Mouse (Mus musculus) adrenal gland, postnatal 36 days (tissue): ENCODE measurements around the gene Zdhhc1. TPM values are rescaled to one million over a fixed set of nuclear protein-coding genes. Genes with fewer than 3 reads are reported as not detected.

Source experiments
- DNase-seq, 2 experiments: peaks; one replicate each; pipeline ENCODE4 v3.0.0; 2021; ENCODE audit warnings: mixed read lengths in 1 of 2
- total RNA-seq, 2 experiments: library from RNA; stranded (reverse); gene quantifications; 2 replicates each; pipeline ENCODE4 v1.2.3; 2021

Gene Zdhhc1
- total RNA-seq, 2 experiments from 2014 or later: 16.0 to 17.7 TPM

- DNase-seq: no peak
Measured at GRCm38 (mm10) chr8:105461085-105461803, 35.5 kb downstream of the Zdhhc1 start.

DNA sequence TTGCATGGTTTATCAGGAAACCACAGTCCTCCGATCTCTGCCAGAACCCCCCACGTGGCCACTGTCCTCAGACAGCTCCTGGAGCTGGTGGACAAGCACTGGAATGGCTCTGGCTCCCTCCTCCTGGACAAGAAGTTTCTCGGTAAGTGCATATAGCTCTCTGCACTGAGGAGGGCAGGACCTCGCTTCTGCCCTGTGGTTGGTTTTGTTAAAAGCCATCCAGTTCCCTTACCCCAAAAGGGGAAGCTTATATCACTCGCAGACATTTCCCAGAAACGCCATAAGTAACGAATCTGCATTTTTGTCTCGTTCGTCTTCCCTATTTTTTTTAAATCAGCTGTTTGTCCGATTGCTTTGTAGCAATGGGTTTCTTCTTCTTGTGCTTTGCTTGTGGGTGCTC is 41.5 kb downstream of the Zdhhc1 start:
- DNase-seq: no peak

GRCm38 (mm10) chr8:105454088-105454487 is 42.6 kb downstream of the Zdhhc1 start:
- peak in 1 of 2 experiments; percentile 20 for DNase-seq

DNA sequence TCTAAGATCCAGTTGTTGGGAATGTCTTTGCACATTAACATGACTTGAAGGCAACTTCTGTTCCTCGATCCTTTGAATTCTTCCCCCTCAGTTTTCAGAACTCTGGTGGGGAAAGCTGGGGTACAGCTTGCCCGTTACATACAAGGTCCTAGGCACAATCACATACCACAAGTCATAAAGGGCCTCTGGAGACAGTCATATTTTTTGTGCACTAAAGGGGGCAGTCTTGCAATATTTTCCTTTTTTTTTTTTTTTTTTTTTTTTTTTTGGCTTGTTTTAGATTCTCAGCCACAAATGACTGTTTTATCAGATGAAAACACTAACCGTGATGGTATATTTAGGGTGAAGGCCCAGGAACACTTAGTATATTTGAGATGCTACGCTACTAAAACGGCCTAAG is 43.4 kb downstream of the Zdhhc1 start:
- no peak for DNase-seq

DNA sequence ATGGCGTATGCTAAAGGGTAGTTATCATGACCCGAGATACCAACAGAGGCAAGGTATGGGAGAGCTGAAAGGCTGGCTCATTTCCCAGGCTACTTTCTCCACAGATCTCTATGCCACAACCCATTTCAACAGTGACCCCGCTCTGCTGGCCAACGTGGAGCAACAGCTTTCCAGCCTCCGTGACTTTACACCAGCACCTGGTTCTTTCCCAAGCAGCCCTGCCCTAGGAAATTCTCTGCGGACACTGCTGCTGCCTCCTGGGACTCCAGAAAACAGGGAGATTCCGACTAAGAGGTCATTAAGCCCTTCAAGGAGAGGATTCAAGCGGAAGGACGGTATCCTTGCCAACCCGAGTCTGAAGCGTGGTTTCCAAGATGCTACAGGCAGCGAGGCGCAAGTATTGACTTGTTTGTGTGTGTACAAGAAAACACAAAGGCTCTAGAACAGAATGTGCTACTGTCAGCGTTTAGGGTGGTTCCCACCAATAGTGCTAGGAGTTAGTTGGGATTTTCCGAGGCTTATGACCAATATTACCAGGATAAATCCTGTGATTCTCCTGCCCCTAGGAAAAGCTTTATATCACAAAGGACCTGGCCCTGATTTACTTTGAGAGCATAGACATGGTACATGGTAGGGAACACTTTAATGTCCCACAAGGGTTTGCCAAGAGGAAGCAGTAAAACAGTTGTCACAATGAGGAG is 44.6 kb downstream of the Zdhhc1 start:
- peak in 1 of 2 experiments; percentile 19 for DNase-seq

GRCm38 (mm10) chr8:105450977-105451376 is 45.7 kb downstream of the Zdhhc1 start:
- no peak for DNase-seq

DNA sequence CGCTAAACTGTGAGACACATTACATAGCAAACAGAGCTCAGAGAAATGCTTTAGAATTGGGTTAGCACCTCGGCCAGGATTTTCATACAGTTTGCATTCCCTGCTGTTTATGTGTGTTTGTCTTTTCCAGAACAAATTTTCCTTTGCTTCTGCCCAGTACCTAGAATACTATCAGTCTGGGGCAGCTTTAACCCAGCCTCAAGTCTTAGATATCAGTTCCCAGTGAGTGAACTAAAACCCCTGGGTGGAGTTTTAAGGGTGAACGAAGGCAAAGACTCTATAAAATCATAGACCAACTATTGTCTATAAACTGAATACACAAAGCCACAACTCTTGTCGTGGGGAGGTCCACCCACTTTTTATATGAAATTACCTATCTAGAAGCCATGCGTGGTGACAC is 48.1 kb downstream of the Zdhhc1 start:
- no peak for DNase-seq

DNA sequence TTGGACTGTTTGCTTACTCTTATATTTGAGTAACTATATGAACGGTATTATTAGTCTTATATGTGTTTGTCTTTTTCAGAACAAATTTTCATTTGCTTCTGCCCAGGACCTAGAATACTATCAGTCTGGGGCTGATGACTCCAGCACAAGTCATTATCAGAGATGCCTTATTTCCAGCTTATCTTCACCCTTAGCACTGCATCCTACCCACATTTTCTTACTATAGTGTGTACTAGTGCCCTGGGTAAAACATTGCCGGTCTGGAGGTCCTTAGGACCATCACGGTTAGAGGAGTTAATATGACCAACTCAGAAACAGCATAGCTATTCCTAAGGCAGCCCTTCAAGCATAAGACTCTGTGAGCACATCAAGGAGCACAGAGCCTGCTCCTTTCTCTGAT is 48.5 kb downstream of the Zdhhc1 start:
- no peak for DNase-seq

DNA sequence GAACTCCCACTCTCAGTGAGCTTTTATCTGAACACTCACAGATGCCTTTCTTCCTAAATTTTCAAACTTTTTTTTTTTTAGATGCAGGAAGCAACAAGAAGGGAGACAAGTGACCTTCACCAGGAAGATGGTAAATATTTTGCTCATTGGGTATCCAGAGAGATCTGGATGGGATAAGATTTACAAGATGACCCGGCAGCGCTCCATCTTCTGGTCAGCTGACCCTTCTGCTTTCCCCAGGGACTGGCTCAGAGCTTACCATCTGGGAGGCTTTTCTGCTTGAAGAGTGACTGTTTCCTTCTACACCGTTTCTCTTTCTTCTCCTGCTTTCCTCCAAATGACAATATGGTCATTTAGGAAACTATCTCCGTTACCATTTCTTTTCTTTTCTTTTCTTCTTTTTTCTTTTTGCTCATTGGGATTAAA is 50.6 kb downstream of the Zdhhc1 start:
- no peak for DNase-seq

DNA sequence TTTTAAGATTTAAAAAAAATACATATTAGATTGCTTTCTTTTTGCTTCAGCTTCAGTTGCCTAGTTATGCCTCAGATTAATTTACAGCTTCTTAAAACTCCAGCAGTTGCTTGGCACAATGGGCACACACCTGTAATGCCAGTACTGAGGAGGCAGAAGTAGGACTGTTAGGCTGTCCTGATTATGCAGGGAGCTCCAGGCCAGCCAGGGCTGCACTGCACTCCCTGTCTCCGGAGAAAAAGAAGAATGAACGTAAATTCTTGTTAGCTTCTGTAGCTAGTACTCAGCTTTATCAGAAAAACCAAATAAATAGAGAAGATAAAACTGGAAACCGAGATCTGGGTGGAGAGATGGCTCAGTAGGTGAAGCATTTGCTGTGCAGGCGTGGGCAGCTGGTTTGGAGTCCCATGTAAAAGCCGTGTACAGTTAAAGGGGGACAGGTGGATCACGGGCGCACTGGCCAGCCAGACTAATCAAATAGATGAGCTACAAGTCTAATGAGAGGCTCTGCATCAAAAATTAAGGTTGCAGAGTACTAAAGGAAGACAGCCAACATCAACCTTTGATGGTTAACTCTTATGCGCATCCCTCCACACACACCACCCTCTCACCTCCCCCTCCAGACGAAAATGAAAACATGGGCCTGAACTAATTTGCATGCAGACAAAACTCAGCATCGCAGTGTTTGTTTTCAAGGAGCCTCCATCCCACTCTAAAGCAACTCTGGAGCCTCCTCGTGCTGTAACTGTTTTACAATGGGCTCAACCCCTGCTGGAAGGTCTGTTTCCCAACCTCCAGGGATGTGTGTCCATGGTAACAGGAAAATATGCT is 51.2 kb downstream of the Zdhhc1 start:
- no peak for DNase-seq

- no peak for DNase-seq
Measured at GRCm38 (mm10) chr8:105442661-105443060, 54.0 kb downstream of the Zdhhc1 start.

DNA sequence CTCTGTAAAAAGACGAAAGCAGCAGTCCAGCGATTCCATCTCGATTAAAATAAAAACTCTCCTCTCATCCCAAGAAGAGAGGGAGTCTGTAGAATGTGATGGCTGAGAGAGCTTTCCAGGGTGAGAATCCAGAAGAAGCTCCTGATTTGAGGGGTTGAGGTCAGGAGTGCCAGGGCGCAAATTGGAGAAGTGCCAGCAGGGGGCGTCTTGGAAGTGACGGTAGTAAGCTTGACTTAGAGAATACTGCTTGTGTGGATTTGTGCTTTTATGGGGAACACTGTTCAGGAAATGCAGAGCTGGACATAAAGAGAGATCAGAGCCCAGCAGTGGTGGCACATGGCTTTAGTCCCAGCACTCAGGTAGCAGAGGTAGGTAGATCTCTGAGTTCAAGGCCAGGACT is 55.3 kb downstream of the Zdhhc1 start:
- peak; percentile 36 to 52 for DNase-seq

DNA sequence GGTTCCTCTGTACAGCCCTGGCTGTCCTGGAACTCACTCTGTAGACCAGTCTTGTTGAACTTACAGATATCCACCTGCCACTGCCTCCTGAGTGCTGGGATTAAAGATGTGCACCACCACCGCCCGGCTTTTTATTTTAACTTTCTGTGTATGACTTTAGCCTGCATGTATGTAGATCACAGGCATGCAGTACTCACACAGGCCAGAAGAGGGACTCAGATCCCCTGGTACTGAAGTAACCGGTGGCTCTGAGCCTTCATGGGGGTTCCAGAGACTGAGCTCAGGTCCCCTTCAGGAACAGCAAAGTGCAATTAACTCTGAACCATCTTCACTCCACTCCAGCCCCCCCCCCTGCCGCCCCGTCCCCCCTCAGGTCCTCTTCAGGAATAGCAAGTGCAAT is 57.8 kb downstream of the Zdhhc1 start:
- DNase-seq: peak; percentile 30 to 49

DNA sequence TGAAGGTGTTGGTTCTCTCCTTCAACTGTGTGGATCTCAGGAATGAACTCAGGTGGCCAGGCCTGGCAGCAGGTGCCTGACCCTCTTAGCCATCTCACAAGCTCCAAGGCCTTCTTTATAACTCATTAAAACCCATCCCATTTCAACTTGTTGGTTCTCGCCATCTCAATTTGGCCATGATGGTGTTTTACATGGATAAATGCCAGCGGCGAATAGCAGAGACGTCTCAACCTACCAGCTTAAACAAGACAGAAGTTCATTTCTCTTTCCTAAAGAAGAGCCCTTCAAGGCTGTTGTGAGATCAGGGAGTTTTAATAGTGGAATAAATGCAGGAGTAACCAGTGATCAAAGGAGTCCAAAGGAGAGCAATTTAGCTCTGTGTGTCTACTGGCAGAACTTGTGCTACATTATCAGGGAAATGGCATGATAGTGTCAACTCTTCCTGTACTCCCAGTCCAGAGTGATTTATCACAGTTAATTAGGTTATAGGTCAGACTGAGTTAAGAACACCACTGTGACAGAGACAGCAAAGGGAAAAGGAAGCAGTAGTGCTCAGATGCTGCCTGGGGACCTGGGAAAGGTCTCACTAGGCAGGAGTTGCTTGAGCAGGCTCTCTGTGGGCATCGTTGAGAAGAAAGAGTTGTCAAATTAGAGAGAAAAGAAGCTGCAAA is 59.5 kb downstream of the Zdhhc1 start:
- no peak for DNase-seq

DNA sequence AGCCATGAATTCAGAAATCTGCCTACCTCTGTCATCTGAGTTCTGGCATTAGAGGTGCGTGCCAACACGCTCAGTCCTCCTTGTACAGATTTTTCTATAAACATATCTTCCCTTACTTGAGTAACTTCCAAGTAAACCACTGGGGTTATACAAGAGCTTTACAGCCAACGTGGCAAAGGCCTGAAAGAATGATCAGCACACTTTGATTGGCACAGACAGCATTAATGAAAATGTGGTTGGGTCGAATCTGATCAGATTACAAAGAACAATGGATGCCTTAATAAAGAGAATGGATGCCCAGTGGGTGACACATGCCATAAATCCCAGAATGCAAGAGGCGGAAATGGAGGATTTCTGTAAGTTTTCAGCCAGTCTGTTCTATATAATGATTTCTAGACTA is 60.5 kb downstream of the Zdhhc1 start:
- no peak for DNase-seq

- no peak for DNase-seq
Measured at GRCm38 (mm10) chr8:105434136-105434535, 62.6 kb downstream of the Zdhhc1 start.

DNA sequence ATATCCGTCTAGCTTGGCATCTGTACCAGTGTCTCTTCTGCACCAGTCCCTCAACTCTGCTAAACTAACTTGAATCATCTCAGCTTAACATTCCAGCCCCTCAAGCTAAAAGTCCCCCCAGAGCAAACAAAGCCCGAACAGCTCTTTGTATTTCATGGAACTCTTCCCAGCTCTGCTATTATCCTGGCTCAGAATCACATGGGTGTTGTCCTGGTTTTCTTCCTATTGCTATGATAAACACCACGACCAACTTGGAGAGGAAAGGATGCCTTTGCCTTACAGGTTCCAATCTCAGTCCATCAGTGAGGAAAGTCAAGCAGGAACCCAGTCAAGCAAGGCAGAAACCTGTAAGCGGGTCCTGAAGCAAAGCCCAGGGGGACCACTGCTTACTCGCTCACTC is 63.2 kb downstream of the Zdhhc1 start:
- DNase-seq: no peak

DNA sequence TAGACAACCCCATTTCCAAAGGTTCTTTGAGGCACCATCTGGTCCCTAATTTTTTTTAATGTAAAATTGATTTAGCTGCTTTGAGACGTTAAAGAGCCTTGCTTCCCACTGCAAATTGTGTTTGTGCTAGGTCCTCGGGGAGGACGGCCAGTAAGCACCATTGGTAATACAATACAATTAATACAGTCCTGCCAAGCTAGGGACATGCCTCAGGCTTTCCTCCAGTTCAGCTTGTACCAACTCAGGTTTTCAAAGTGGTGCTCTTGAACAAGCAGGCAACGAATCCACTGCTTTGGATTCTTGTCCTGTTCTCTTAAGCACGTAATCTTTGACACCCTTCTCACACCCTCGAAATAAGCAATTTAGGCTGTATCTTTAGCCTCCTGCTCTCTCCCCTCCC is 63.7 kb downstream of the Zdhhc1 start:
- no peak for DNase-seq

- no peak for DNase-seq
Measured at GRCm38 (mm10) chr8:105431743-105432515, 64.8 kb downstream of the Zdhhc1 start.

DNA sequence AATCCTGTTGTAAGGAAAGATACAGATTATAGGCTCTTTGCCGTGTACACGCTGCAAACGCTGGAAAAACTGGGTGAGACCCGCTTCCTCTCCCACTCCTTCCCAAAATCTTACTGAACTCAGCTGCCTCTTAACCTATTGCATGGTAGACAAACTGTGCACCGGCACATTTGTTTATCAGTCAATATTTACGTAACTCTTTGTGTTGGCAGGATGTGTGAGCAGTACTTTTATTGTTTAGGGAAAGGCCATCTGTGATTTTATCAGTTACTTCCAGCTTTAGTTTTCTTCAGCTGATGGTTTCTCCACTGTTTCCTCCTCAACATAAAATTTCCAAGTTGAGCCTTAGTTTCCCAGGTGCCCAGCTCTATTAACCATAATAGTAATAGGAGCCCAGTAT is 69.8 kb downstream of the Zdhhc1 start:
- no peak for DNase-seq
